Mouse (Mus musculus) kidney, adult 2 months (tissue): ENCODE data around the gene Zfp747.

Experiments
- CTCF ChIP-seq: fragments of 200-500 bp; conservative IDR thresholded peaks from 2 replicates; pipeline ENCODE4 v1.5.1; 2011; ENCODE audit warnings: low read depth, mild to moderate bottlenecking, control low read depth, low read length, moderate library complexity, mixed read lengths; ENCODE audit not compliant: insufficient read depth, insufficient read length
- POLR2A ChIP-seq: fragments of 200-500 bp; IDR thresholded peaks from one replicate; pipeline ENCODE4 v1.6.1; 2011; ENCODE audit warnings: low read depth, low read length, control low read depth

DNA sequence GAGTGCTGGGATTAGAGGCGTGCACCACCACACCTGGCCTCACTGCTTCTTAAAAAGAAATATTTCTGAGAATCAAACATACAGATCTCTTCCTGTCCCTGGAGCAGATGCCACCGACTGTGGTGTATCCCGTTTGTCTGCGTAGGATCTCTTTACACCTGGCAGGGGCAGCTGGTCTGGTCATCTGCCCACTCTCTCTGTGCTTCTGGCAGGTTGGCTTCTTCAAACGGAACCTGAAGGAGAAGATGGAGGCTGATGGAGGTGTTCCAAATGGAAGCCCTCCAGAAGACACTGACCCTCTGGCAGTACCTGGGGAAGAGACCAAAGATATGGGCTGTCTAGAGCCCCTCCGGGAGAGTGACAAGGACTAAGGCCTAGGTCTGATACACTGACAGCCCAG lies 42.6 kb downstream of the Zfp747 start:
- TF ChIP-seq POLR2A (no peak), CTCF (no peak)
